Mouse (Mus musculus) embryonic fibroblast, embryonic 13.5 days (primary cell): ENCODE results near the gene Clec2g. TPM values are rescaled to one million over a fixed set of nuclear protein-coding genes. Genes with fewer than 3 reads are reported as not detected.

Source experiments
- H3K27ac ChIP-seq: 2 replicates; pipeline ENCODE4 v1.5.1; 2012; ENCODE audit warnings: low read length, control low read depth, inconsistent platforms; ENCODE audit not compliant: insufficient read depth
- H3K4me1 ChIP-seq: 2 replicates; pipeline ENCODE4 v1.6.1; 2011; ENCODE audit warnings: low read length; ENCODE audit not compliant: control insufficient read depth, insufficient read depth
- H3K4me3 ChIP-seq: 2 replicates; pipeline ENCODE4 v1.5.1; 2011; ENCODE audit warnings: mild to moderate bottlenecking, control low read depth, low read length; ENCODE audit not compliant: insufficient read depth
- CTCF ChIP-seq: IDR thresholded peaks from 2 replicates; pipeline ENCODE4 v1.5.1; 2011; ENCODE audit warnings: mild to moderate bottlenecking, control low read depth, low read length, moderate library complexity, borderline replicate concordance; ENCODE audit not compliant: insufficient read depth
- POLR2A ChIP-seq: IDR thresholded peaks from 2 replicates; pipeline ENCODE4 v1.6.1; 2011; ENCODE audit warnings: low read depth, mild to moderate bottlenecking, control low read depth, low read length, moderate library complexity
- polyA plus RNA-seq: library from polyadenylated mRNA; stranded (reverse); fragments of >200 nt; gene quantifications from 2 replicates; pipeline ENCODE4 v1.2.4, GENCODE M21; 2011; ENCODE audit warnings: low read depth; ENCODE audit not compliant: missing spikeins, insufficient read length

Clec2g gene
- polyA plus RNA-seq, 1 experiment: not detected

- no peak overlapping the region for H3K4me3 ChIP-seq
- H3K27ac ChIP-seq: no peak overlapping the region
- no peaks in the 10 kb centered on the region for H3K4me1 ChIP-seq
- TF ChIP-seq CTCF: no peak
- no peak for TF ChIP-seq POLR2A
Observed at GRCm38 (mm10) chr6:129027451-129028248, 93.5 kb downstream of the Clec2g start.

- Histone ChIP-seq H3K4me1 (no peaks in the 10 kb centered on the region), H3K4me3 (no peak overlapping the region), H3K27ac (no peak overlapping the region)
- no peak for TF ChIP-seq POLR2A
- TF ChIP-seq CTCF: no peak
Observed at GRCm38 (mm10) chr6:129030175-129030824, 96.1 kb downstream of the Clec2g start.

GRCm38 (mm10) chr6:129030964-129031363 lies 96.8 kb downstream of the Clec2g start:
- no peak for TF ChIP-seq POLR2A
- no peak for TF ChIP-seq CTCF
- no peak overlapping the region for H3K27ac ChIP-seq
- no peak overlapping the region for H3K4me3 ChIP-seq
- no peaks in the 10 kb centered on the region for H3K4me1 ChIP-seq

GRCm38 (mm10) chr6:129033397-129033796 lies 99.2 kb downstream of the Clec2g start:
- no peaks in the 10 kb centered on the region for H3K4me1 ChIP-seq
- no peak overlapping the region for H3K27ac ChIP-seq
- H3K4me3 ChIP-seq: no peak overlapping the region
- TF ChIP-seq CTCF (no peak), POLR2A (no peak)

Other genes with a start within 250 kb of the Clec2g start
- gene Klrb1, start 211.3 kb upstream of the Clec2g start, polyA plus RNA-seq: not detected in 2 replicates
- not detected in 2 replicates for gene Klrb1c, start 145.2 kb upstream of the Clec2g start, polyA plus RNA-seq
- gene Gm44511, start 108.1 kb upstream of the Clec2g start, polyA plus RNA-seq: not detected in 2 replicates
- gene Klrb1b, start 108.0 kb upstream of the Clec2g start, polyA plus RNA-seq: not detected in 2 replicates
- gene Clec2i, start 46.8 kb upstream of the Clec2g start, polyA plus RNA-seq: not detected in 2 replicates
- not detected in 2 replicates for gene BC035044, start 43.3 kb upstream of the Clec2g start, polyA plus RNA-seq
- gene Klrb1f, start 111.5 kb downstream of the Clec2g start, polyA plus RNA-seq: not detected in 2 replicates
- gene Clec2e, start 166.5 kb downstream of the Clec2g start, polyA plus RNA-seq: not detected in 2 replicates
- gene Clec2d, start 246.2 kb downstream of the Clec2g start, polyA plus RNA-seq: 45.1 and 55.3 TPM in 2 replicates